ENCODE assay signal across 17 mouse cellular contexts in genomic region chr17:79798361-79798760, GRCm38 (mm10).
"Had no signal": no experiment of that assay in that cellular context is flagged by ENCODE, and none has a peak within 500 bp of the region (broad histone marks: within the 10 kb centered on the region; RNA-seq: fewer than 3 reads in every experiment).

No protein-coding gene starts in this region.

- H3K9ac ChIP-seq: liver, embryonic 14.5 days; lung, embryonic 15.5 days; midbrain, embryonic 12.5 days; neural tube, embryonic 12.5 days; stomach, embryonic 15.5 days had no signal

- H3K4me3 ChIP-seq: lung, embryonic 15.5 days; midbrain, embryonic 10.5 days; midbrain, embryonic 12.5 days; myocyte; neural tube, embryonic 12.5 days; stomach, embryonic 15.5 days had no signal

- H3K36me3 ChIP-seq: lung, embryonic 15.5 days; midbrain, embryonic 10.5 days; midbrain, embryonic 12.5 days; neural tube, embryonic 12.5 days; stomach, embryonic 15.5 days had no signal

- ATAC-seq: midbrain, embryonic 16.5 days had no signal

- H3K27me3 ChIP-seq: lung, embryonic 15.5 days; midbrain, embryonic 12.5 days; neural tube, embryonic 12.5 days; stomach, embryonic 15.5 days had no signal

- H3K9me3 ChIP-seq: lung, embryonic 15.5 days; midbrain, embryonic 10.5 days; midbrain, embryonic 12.5 days; neural tube, embryonic 12.5 days; stomach, embryonic 15.5 days had no signal

- H3K4me1 ChIP-seq: midbrain, embryonic 12.5 days; neural tube, embryonic 12.5 days; stomach, embryonic 15.5 days had no signal

- H3K27ac ChIP-seq: liver, embryonic 14.5 days; lung, embryonic 15.5 days; midbrain, embryonic 10.5 days; midbrain, embryonic 12.5 days; neural tube, embryonic 12.5 days; stomach, embryonic 15.5 days; stomach, postnatal 0 days had no signal

- H3K4me2 ChIP-seq: lung, embryonic 15.5 days; midbrain, embryonic 12.5 days; neural tube, embryonic 12.5 days; stomach, embryonic 15.5 days had no signal

- DNase-seq: lung, adult 18-20 months; lung, postnatal 14 days; lung, postnatal 4 days; midbrain, embryonic 14.5 days; right cerebral cortex, postnatal 14 days; thymus, adult 2 months; thymus, postnatal 25 days; thymus, postnatal 4 days had no signal
